Mouse (Mus musculus): ENCODE results near the gene 2610507B11Rik.

The 2610507B11Rik gene

DNA sequence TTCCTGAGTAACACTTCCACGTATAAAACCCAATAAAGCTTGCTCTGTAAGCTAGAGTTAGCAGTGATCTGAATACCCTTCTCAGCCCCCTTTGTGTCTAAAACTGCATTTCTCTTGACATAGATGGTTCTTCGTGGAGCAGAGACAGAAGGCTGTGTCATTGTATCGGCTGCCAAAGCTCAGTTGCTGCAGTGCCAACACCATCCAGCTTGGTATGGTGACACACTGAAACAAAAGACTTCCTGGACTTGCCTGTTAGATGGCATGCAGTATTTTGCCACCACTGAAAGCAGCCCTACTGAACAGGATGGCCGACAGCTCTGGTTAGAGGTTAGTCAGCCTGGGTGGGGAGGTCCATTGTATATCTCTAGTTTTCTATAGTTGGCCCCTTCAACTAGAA, 18.0 kb downstream of the 2610507B11Rik start:
- DNase-seq (ENCODE audit: low read depth, low spot score), result no peak

DNA sequence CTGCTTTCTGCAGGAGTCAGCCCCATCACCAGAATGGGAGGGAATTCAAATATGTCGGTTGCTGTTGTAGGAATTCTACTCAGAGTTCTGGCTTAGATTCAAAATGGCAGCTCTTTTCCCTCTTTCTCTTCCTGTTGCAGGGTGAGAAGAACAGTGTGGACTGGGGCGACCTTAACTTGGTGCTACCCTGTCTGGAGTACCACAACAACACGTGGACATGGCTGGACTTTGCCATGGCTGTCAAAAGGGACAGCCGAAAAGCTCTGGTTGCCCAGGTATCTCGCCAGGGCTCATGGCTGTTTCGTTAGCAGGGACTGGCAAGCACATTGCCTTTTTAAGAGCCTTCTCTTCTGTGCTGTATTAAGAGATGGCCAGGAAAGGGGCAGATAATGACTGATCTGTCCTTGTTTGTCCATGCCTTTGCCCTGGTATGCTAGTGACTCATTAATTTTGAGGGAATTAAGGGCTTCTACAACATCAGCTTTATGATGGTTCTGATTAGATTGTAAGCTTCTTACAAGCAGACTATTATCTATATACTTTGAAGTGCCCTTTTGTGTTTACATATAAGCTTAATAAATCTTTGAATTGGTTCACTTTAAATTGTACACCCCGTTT, 27.7 kb downstream of the 2610507B11Rik start:
- DNase-seq (ENCODE audit: low read depth, low spot score), result no peak

DNA sequence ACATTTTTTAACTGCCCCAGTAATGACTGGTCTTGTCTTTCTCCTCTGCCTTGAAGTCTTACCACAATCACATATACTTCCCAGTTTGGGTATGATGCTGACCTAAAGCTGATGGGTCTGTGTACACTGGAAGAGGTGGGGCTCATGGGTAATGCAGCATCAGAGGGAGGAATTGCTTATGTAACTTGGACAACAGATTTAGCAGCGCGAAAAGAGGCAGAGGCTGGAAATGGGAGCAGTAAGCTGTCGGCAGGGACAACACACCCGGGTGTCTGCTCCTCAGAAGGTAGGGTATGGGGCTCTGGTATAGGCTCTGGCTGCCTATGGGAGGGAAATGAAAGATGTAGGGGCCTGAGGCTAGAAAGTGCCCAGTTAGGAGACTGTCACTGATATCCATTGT, 29.1 kb downstream of the 2610507B11Rik start, which contains the start of gene BC030499:
BC030499 (plus strand) TSS at position 188 of the 400 bp plus-strand sequence.
- no peak for DNase-seq (ENCODE audit: low read depth, low spot score)

DNA sequence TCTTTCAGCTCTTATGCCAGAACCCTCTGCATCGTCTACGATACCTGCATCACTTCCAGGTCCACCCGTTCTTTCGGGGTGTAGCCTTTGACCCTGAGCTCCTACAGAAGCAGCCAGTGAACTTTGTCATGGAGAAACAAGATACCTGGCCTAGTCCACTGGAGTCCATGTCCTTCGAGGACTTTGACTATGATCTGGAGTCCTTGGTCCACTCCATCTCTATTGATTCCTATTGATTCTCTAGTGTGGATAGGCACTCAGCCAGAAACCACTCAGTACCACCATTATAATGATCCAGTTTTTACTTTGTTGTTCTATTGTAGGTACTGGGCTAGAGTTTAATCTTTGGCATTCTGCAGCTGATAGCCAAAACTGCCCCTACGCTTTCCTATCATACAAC, 33.0 kb downstream of the 2610507B11Rik start:
- no peak for DNase-seq (ENCODE audit: low read depth, low spot score)

DNA sequence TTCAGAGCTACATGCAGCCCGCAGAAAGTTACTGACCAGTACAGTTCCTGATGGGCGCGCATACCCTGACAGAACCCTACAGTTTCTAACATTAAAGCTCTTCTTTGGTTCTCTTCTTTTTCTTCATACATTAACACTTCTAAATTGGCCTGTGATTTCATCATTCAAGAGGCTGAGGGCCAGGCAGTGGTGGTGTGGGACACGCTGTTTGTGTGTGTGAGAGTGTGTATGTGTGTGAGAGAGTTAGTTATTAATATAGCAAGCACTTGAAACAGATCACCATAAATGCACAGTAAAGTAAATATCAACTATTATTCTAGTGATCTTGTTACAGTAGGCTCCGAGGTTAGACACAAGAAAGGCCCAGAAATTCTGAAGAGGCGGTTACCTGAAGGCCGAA, 39.4 kb downstream of the 2610507B11Rik start:
- no peak for DNase-seq (ENCODE audit: low read depth, low spot score)

DNA sequence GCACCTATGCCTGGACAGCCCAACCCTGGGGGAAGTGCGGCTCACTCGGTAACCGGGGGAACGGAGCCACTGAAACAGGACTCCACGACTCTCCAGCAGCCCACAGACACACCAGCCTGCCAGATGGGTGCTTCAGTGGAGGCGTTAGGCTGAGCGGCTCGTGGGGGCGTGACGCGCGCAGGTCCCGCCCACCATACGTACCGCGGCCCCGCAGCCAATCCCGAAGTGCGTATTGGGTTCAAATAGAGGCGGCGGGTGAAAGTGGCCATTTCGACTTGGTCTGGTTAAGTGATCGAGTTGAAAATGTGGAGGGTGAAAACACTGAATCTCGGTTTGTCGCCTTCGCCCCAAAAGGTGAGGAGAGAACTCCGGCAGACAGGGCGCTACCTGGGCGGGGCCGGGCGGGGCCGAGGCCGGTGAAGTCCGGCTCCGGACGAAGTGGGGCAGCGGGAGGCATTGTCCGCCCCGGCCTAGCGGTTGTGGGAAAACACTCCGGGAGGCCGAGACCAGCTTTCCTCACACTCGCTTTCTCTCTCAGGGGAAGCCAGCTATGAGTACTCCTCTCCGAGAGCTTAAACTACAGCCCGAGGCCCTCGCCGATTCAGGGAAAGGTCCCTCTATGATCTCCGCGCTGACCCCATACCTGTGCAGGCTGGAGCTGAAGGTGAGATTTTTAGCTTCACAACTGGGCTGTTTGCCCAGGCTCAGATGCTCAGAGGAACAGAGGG, 40.0 kb downstream of the 2610507B11Rik start, which contains the start of gene Spag5:
Spag5 (plus strand) TSS at position 173 of the 728 bp plus-strand sequence.
- peak; percentile 96 for DNase-seq (ENCODE audit: low read depth, low spot score)

DNA sequence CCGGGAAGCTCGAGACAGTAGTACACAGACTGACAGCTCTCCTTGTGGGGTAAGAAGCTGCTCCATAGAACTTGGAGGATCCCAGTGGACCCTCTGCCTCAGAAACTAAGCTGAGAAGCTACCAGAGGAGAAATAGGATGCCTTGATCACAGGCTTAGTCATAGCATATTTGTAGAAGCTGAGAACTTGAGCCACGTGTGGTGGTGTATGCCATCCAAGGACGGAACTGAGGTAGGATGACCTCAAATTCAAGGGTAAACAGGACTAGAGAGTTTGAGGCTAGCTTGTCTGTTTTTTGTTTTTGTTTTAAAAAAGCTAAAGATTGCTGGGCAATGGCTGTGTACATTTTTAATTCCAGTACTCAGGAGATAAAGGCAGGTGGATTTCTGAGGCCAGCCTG, 43.7 kb downstream of the 2610507B11Rik start:
- DNase-seq (ENCODE audit: low read depth, low spot score), result no peak

DNA sequence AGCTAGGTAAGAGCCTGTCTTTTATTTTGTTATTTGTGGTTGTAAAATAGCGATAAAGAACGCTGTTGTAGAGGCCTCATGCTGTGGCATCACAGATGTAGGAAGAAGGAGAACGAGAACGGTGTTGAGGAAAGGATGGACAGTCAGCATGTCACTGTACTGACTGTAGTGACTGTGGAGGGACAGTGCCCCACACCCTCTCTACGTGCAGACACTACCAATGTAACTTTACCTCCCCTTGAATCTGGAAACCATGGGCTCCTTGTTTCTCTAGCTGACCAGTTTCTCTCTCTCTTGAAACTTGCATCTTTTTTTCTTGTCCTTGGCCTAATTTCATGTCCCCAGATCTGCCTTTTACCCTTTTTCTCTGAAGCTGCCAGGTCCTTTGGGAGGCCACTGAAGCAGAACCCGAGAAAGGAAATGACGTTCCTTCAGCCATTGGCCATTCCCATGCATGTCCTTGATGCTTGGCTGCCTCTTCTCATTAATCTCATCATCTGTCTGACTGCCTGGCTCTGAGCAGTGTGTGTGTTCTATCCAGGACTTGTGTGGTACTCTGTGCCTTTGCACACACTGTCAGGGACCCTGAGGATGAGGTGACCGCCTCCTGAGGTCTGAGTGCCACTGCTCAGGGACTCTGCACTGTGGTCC, 49.4 kb downstream of the 2610507B11Rik start:
- no peak for DNase-seq (ENCODE audit: low read depth, low spot score)

DNA sequence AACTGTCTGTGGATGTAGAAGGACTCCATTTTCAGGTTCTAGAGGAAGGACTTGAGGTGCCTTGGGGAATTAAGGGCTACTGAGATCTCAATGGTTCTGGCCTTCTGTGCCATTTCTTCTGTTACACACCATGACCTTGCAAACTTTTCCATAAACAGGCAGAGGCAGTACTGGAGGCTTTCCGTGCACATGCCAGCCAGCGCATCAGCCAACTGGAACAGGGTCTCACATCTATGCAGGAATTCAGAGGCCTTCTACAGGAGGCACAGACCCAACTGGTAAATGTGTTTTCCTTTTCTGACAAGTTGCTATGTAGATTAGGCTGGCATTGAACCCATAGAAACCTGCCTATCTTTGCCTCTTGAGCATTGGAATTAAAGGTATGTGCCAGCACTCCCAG, 52.1 kb downstream of the 2610507B11Rik start:
- DNase-seq (ENCODE audit: low read depth, low spot score), result no peak

DNA sequence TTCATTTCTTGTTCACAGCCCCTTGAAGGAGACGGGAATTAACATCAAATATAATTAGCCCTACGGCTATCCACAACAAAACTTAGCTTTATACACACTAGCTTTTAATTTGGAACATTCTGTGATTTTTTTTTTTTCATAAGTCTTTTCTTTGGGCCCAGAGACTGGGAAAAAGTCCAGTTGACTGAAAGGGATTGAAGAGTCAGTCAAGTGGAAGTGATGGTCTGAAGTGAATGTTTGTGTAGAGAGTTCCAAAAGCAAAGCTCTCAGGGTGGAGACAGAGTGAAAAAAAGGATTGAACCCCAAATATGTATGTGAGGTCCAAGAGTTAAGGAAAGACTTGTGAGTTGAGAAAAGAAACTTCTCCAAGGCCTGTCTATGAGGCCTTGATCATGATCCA, 56.9 kb downstream of the 2610507B11Rik start:
- no peak for DNase-seq (ENCODE audit: low read depth, low spot score)

DNA sequence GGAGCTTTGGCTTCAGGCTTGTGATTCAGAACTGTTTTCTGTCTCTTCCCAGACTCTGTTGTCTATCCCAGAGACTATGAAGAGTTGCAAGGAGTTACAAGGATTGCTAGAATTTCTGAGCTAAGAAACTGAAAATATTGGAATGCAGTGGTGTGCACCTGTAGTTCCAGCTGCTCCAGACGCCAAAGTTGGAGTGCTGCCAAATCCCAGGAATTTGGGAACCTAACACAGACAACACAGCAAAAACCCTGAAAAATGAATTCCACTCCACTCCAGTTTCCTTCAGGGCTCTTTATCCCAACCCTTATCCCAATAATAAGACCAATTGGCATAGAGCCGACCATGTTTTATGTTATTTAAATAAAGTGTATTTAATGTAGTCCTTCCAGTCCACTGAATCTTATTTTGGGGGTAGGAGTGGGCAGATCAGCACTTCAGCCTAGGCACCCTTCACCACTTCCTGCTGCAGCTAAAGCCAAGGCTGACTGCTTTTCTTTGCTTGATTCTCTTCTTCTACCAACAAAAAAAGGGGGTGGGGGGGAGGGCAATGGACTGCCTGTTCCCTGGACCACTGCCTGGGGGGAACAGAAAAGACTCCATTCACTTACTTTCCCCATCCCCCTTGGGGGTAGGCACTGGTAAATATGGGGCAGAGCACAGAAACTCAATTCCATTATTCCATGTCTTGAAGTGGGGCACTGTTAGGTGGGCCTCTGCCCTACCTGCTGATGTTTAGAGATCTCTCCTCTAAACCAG, 60.7 kb downstream of the 2610507B11Rik start:
- DNase-seq (ENCODE audit: low read depth, low spot score), result no peak

DNA sequence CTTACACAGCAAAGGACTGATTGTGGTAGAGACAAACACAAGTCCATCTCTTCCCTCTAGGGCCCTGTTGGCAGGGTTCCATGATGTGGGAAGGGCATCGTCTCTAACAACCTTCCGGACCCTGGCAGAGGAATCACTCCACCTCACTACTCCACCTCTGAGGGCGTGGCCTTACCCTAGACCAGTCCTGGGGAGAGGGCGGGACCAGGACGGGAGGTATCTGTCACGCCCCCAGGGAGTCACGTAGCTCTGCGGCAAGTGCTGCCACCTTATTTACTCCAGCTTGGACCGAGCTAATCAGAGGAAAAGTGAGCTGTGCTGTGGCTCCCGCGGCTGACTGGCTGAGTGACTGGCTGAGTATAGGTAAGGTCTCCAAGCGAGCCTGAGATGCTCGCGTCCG, 61.3 kb downstream of the 2610507B11Rik start, which contains the start of gene Aldoc:
Aldoc (plus strand) TSS at position 109 of the 400 bp plus-strand sequence.
- peak; percentile 97 for DNase-seq (ENCODE audit: low read depth, low spot score)

DNA sequence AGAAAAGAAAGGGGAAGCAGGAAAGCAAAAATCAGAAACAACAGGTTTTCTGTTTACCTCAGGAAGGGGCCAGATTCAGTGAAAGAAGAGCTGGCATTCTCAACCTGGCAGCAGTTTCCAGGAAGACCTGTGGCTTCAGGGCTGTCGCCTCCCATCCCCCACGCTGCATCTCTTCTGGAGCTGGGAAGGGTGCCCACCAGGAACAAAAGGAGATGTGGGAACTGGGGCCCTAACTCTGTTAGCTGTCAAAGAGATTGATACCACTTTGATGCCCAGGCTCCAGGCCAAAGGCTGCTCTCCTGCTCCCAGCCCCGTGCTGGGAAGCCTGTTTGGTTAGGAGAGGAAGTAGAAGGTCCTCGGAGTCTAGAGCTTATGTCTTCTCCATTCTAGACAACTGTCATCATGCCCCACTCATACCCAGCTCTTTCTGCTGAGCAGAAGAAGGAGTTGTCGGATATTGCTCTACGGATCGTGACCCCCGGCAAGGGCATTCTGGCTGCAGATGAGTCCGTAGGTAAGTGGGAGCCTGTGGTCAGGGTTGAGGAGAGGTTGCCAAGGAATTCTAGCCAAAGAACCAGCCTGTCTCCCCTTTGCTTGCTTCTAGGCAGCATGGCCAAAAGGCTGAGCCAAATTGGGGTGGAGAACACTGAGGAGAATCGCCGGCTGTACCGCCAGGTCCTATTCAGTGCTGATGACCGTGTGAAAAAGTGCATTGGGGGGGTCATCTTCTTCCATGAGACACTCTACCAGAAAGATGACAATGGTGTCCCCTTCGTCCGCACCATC, 62.6 kb downstream of the 2610507B11Rik start:
- DNase-seq (ENCODE audit: low read depth, low spot score), result no peak

DNA sequence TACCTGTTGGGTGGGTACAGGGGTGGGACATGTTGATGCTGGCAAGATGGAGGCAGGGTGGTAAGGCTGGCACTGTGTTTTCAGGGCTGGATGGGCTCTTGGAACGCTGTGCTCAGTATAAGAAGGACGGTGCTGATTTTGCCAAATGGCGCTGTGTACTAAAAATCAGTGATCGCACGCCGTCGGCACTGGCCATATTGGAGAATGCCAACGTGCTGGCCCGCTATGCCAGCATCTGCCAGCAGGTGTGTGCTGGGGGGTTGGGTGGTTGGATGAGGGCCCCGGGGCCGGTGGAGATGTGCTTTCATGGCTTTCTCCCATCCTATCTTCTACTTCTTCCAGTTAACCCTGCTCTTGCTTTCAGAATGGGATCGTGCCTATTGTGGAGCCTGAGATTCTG, 63.4 kb downstream of the 2610507B11Rik start:
- DNase-seq (ENCODE audit: low read depth, low spot score), result no peak

DNA sequence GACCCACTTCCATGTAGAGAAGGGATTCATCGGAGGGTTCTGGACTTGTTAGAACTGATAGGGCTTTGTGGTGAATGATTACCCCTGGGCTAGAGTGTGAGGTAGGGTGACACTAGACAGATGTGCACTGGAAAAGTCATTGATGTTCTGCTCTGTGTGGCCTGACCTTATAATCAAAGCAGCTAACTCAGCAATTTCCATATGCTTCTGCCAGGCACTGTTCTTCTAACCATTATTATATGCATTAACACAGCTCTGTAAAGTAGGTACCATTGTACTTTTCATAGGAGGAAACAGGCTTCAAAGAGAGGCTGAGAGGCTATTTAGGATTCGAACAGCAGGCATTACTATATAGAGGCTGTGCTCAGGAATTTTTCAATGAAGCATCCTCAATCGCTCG, 65.7 kb downstream of the 2610507B11Rik start:
- no peak for DNase-seq (ENCODE audit: low read depth, low spot score)

DNA sequence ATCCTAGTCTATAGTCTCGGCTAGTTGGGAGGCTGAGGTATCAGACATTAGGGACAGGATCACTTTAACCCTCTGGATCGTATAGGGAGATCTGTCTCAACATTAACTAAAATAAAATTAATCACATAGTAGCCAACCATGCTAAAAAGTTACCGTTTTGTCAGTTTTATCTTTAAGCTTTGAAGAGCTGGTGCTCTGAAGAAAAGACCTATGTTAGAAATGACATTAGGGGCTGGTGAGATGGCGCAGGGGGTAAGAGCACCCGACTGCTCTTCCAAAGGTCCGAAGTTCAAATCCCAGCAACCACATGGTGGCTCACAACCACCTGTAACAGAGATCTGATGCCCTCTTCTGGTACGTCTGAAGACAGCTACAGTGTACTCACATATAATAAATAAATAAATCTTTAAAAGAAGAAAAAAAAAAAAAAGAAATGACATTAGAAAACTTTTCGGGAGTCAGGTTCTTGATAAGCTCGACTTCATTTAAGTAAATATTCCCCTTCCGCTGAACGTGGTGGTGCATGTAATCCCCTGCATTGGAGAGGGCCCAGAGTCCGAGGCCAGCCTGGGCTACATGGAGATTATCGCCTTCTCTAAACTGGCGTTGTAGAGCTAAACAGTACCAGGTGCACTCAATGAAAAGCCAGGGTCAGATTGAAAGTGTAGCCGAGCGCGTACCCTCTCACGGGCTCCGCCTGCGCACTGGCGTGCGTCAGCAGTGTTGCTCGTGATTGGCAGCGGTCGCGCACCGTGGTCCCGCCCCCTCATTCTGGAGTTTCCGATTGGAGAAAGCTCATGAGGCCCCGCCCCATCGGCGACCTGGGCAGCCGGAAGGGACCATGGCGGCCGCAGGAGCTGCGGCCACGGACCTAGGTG, 66.3 kb downstream of the 2610507B11Rik start, which contains the start of gene Pigs:
Pigs (plus strand) TSS at position 782 of the 878 bp plus-strand sequence.
- peak; percentile 98 for DNase-seq (ENCODE audit: low read depth, low spot score)

DNA sequence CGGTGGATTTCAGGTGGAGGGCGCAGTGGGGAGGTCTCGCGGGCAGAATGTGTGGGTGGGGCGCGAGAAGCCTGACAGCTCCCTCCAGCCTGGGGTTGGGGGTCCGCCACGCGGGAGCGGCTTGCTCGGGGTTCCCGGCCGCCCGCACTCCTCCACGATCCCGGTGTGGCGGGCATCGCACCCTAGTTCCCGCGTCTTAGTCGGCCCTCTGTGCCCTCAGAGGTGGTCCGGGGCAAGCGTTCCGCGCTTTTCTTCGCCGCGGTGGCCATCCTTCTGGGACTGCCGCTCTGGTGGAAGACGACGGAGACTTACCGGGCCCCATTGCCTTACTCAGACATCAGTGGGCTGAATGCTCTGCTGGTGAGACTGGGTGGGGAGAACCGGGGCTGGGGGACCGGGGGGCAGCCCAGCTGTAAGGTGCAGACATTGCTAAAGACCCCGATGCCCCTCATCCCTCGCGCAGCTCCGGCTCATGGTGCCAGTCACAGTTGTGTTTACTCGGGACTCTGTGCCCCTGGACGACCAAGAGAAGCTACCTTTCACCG, 67.0 kb downstream of the 2610507B11Rik start:
- DNase-seq (ENCODE audit: low read depth, low spot score), result no peak

DNA sequence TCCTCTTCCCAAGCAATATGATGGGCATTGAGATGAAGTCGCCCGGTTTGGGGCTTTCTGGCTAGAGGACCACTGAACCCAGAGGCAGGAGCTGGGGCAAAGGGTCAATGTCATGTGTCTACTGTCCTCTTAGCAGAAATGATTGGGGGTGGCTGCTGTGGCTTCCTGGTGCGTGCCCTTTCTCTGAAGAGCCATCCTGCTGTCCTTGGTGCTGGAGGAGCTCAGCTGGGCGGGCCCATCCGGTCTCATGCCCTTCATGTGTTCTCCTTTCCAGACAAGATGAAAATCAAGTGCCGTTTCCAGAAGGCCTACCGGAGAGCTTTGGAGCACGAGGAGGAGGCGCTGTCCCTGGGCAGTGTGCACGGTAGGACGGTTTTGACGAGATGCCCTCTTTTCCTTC, 71.1 kb downstream of the 2610507B11Rik start:
- peak; percentile 49 for DNase-seq (ENCODE audit: low read depth, low spot score)

DNA sequence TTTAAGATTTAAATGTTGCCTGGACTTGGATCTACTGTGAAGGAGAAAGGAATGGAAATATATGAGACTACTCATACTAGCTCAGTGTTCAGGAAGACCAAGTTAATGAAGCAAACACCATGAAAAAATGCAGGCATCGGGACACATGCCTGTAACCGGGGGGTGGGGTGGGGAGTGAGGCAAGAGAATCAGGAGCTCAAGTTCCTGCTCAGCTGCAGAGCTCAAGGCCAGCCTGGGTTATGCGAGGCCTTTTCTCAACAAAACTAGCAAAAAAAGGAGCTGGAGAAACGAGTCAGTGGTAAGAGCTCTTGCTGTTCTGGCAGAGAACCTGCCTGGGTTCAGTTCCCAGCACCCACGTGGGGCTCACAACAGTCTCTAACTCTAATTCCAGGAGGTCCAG, 72.4 kb downstream of the 2610507B11Rik start:
- DNase-seq (ENCODE audit: low read depth, low spot score), result no peak

DNA sequence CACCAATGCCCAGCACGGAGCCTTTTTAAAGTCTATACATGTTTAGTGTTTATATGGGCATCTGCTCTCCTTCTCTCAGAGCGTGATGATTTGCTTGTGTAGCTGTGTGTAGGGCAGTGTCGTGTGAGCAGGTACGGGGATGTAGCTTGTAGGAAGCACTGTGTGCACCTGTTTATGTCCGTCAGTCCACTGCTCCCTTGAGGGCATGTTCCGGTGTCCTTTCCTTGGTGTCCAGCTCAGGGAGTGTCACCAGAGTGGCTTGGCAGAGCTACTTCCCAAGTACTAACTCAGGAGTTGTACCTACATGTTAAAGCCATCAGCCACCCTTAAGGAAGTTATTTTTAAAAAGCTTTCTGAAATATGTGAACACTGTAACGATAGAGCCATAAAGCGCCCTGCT, 75.5 kb downstream of the 2610507B11Rik start:
- no peak for DNase-seq (ENCODE audit: low read depth, low spot score)

All from ZHBTc4 (cell line).